Mouse (Mus musculus) right cerebral cortex, postnatal 10 days (tissue): ENCODE data around the gene Sparc.

Source experiments
- DNase-seq, 2 experiments: peaks; one replicate each; pipeline ENCODE4 v3.0.0; 2021; ENCODE audit warnings: low spot score in 2 of 2

Gene Sparc

GRCm38 (mm10) chr11:55367783-55368182 is 55.2 kb downstream of the Sparc start:
- DNase-seq: no peak

- DNase-seq: no peak
Measured at GRCm38 (mm10) chr11:55365840-55366239, 57.1 kb downstream of the Sparc start.

- DNase-seq: no peak
Measured at GRCm38 (mm10) chr11:55365242-55365641, 57.7 kb downstream of the Sparc start.

- DNase-seq: no peak
Measured at GRCm38 (mm10) chr11:55364662-55365061, 58.3 kb downstream of the Sparc start.

GRCm38 (mm10) chr11:55358094-55358783 is 64.7 kb downstream of the Sparc start:
- DNase-seq: no peak

- DNase-seq: no peak
Measured at GRCm38 (mm10) chr11:55356846-55357245, 66.1 kb downstream of the Sparc start.
